ENCODE assay signal across 10 mouse cellular contexts in the genomic region with DNA sequence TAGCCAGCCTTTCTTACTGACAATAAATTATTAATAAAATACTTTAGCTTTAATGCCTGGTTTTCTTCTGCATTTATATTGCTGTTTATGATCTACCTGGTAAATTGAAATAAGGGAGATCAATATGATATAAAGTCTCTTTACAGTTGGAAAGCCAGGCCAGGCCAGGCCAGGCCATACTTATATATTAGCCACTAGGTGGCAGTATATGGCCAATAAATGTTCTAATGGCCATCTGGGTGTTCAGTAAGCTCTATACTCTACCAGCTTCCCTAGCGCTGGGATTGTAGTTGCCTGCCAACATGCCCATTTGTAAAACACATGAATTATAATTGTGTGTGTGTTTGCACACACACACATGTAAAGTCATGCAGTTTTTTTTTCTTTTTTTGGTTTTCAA. TPM values are rescaled to one million over a fixed set of nuclear protein-coding genes. Genes with fewer than 3 reads are reported as not detected.
DNase-seq lines count a peak whose midpoint lies in the region; ATAC-seq and TF ChIP-seq lines count a peak whose summit lies in the region.
"Had no signal": no experiment of that assay in that cellular context is flagged by ENCODE, and none has a peak within 500 bp of the region (broad histone marks: within the 10 kb centered on the region; RNA-seq: fewer than 3 reads in every experiment).

No protein-coding gene starts in this region.

- H3K36me3 ChIP-seq in heart, embryonic 12.5 days = peaks cover 69% of the 10 kb centered on the region
- H3K36me3 ChIP-seq in hindbrain, postnatal 0 days (ENCODE audit: insufficient read depth, low read length) = peaks cover 12% of the 10 kb centered on the region; the same call in 1 of the 2 replicates

- 0 out of 2 replicates have a peak, but pooled peaks have one; percentile 55 for ATAC-seq in heart, embryonic 12.5 days (ENCODE audit: insufficient number of reproducible peaks, low FRiP score)
- ATAC-seq in hindbrain, postnatal 0 days = 0 out of 2 replicates have a peak, but pooled peaks have one; percentile 69

- no peak overlapping the region for H3K9ac ChIP-seq in heart, embryonic 12.5 days
- H3K9ac ChIP-seq in hindbrain, postnatal 0 days (replicated peaks; ENCODE audit: low read length) = no peak overlapping the region
- H3K9ac ChIP-seq: limb, embryonic 12.5 days had no signal

- H3K9me3 ChIP-seq in heart, embryonic 12.5 days (replicated peaks) = 0 out of 2 replicates have a peak, but pooled peaks cover 5% of the 10 kb centered on the region
- H3K9me3 ChIP-seq in hindbrain, postnatal 0 days (ENCODE audit: low read length) = no peaks in the 10 kb centered on the region
- H3K9me3 ChIP-seq: limb, embryonic 12.5 days had no signal

- DNase-seq in heart, adult 8-10 months (ENCODE audit: low spot score) = no peak
- DNase-seq in 416B (ENCODE audit: low read depth) = peak; percentile 51
- DNase-seq in adipocyte (ENCODE audit: low spot score) = peak; percentile 41
- DNase-seq in hindbrain, postnatal 0 days (ENCODE audit: low spot score) = peak; percentile 53
- no peak for DNase-seq in spleen, postnatal 36 days (ENCODE audit: low spot score in 2 of 2)
- no peak for DNase-seq in layer of hippocampus, postnatal 10 days (ENCODE audit: low spot score in 2 of 2)
- DNase-seq in left cerebral cortex, postnatal 4 days = no peak
- DNase-seq: kidney, adult 11 months had no signal

- no peak overlapping the region for H3K27ac ChIP-seq in heart, embryonic 12.5 days (ENCODE audit: poor library complexity, severe bottlenecking)
- no peak overlapping the region for H3K27ac ChIP-seq in hindbrain, postnatal 0 days
- H3K27ac ChIP-seq: limb, embryonic 12.5 days had no signal

- TF ChIP-seq CTCF in hindbrain, postnatal 0 days (IDR thresholded peaks at IDR 0.05; ENCODE audit: low read depth) = peak; percentile 53

- no peak overlapping the region for H3K4me3 ChIP-seq in heart, embryonic 12.5 days
- H3K4me3 ChIP-seq in hindbrain, postnatal 0 days (ENCODE audit: low read length) = no peak overlapping the region
- H3K4me3 ChIP-seq: limb, embryonic 12.5 days had no signal

- intact Hi-C loops in left cerebral cortex, postnatal 4 days (cut with DNase I) = no loop called here

- WGBS in heart, embryonic 12.5 days = 80% methylated on average over 1 of the region's 1 CpGs
- WGBS in hindbrain, postnatal 0 days = 80% methylated on average over 1 of the region's 1 CpGs

- no peaks in the 10 kb centered on the region for H3K4me1 ChIP-seq in heart, embryonic 12.5 days (replicated peaks)
- H3K4me1 ChIP-seq in hindbrain, postnatal 0 days (ENCODE audit: insufficient read depth, low read length) = no peaks in the 10 kb centered on the region
- H3K4me1 ChIP-seq: limb, embryonic 12.5 days had no signal

- H3K4me2 ChIP-seq in heart, embryonic 12.5 days = no peak overlapping the region
- H3K4me2 ChIP-seq in hindbrain, postnatal 0 days (ENCODE audit: low read depth, low read length) = no peak overlapping the region
- H3K4me2 ChIP-seq: limb, embryonic 12.5 days had no signal

- H3K27me3 ChIP-seq in heart, embryonic 12.5 days (replicated peaks) = no peaks in the 10 kb centered on the region
- H3K27me3 ChIP-seq in hindbrain, postnatal 0 days (ENCODE audit: insufficient read depth, low read length) = no peaks in the 10 kb centered on the region
- H3K27me3 ChIP-seq: limb, embryonic 12.5 days had no signal

RNA-seq across cellular contexts. Expression of a gene that starts 16.7 kb away (rescaled TPM):
- polyA plus RNA-seq in heart, embryonic 12.5 days (2016; fragmentation: Nextera tagmentation; extraction: Ambion mirVana) = not detected in 2 replicates
- not detected for total RNA-seq in heart, adult 8-10 months (2022)
- 0.16 and 1.7 TPM in 2 replicates for total RNA-seq in hindbrain, postnatal 0 days (2014; rRNA removed)
- polyA plus RNA-seq in hindbrain, postnatal 0 days (2015; fragmentation: Nextera tagmentation; extraction: Ambion mirVana) = 0.15 and 0.26 TPM in 2 replicates
- total RNA-seq in layer of hippocampus, postnatal 10 days (2021) = not detected
- not detected for total RNA-seq in left cerebral cortex, postnatal 4 days (2021)
- polyA plus RNA-seq: limb, embryonic 12.5 days had no signal

Comparison
In these comparisons a context has a peak if more than half of its experiments do, and no peak if none do; other contexts are left out.
1. DNase-seq: peak in 416B (single experiment), adipocyte (single experiment) and hindbrain, postnatal 0 days (single experiment); none in heart, adult 8-10 months (single experiment), spleen, postnatal 36 days (0 of 2), layer of hippocampus, postnatal 10 days (0 of 2) and left cerebral cortex, postnatal 4 days (single experiment).